ENCODE assay signal across 9 mouse cellular contexts in genomic region chr10:59615981-59616520, GRCm38 (mm10). TPM values are rescaled to one million over a fixed set of nuclear protein-coding genes. Genes with fewer than 3 reads are reported as not detected.
A peak's percentile ranks its signal among the peaks of the same experiment; 100 is the strongest.
DNase-seq lines count a peak whose midpoint lies in the region; ATAC-seq and TF ChIP-seq lines count a peak whose summit lies in the region.
"Had no signal": no experiment of that assay in that cellular context is flagged by ENCODE, and none has a peak within 500 bp of the region (broad histone marks: within the 10 kb centered on the region; RNA-seq: fewer than 3 reads in every experiment).

Gene Gm10322 (plus strand): TSS chr10:59616063.

- whole genome bisulfite sequencing in hindbrain, embryonic 14.5 days, result under 1% methylated on average over 47 of the region's 51 CpGs
- under 1% methylated on average over 37 of the region's 51 CpGs for WGBS in limb, embryonic 10.5 days
- under 1% methylated on average over 49 of the region's 51 CpGs for WGBS in small intestine, adult 2 months

- H3K9me3 ChIP-seq in hindbrain, embryonic 14.5 days (ENCODE audit: control insufficient read depth, low read length), result no peaks in the 10 kb centered on the region
- no peaks in the 10 kb centered on the region for H3K9me3 ChIP-seq in limb, embryonic 10.5 days (replicated peaks)

- peaks cover 19% of the 10 kb centered on the region for H3K4me1 ChIP-seq in hindbrain, embryonic 14.5 days (replicated peaks; ENCODE audit: control insufficient read depth, insufficient read depth, low read length)
- H3K4me1 ChIP-seq in limb, embryonic 10.5 days, result peaks cover 26% of the 10 kb centered on the region
- peaks cover 6% of the 10 kb centered on the region; the same call in 1 of the 2 replicates for H3K4me1 ChIP-seq in small intestine, adult 2 months (ENCODE audit: control insufficient read depth, insufficient read depth, insufficient read length, low read length)

- peak; percentile 83 for ATAC-seq in hindbrain, embryonic 14.5 days (ENCODE audit: low FRiP score)

- no peaks in the 10 kb centered on the region for H3K27me3 ChIP-seq in hindbrain, embryonic 14.5 days (ENCODE audit: control insufficient read depth, insufficient read depth, low read length)
- no peaks in the 10 kb centered on the region for H3K27me3 ChIP-seq in limb, embryonic 10.5 days (ENCODE audit: low read depth, poor library complexity, severe bottlenecking)
- no peaks in the 10 kb centered on the region for H3K27me3 ChIP-seq in small intestine, adult 2 months (ENCODE audit: control insufficient read depth, insufficient read depth, low read length)

- H3K36me3 ChIP-seq in hindbrain, embryonic 14.5 days (replicated peaks; ENCODE audit: control insufficient read depth, insufficient read depth), result no peaks in the 10 kb centered on the region
- H3K36me3 ChIP-seq in limb, embryonic 10.5 days, result no peaks in the 10 kb centered on the region
- H3K36me3 ChIP-seq in small intestine, adult 2 months (ENCODE audit: control insufficient read depth, insufficient read depth, low read length), result no peaks in the 10 kb centered on the region

- peak within 1 kb of the TSS; percentile 73 for H3K4me2 ChIP-seq in hindbrain, embryonic 14.5 days (replicated peaks)

- DNase-seq in layer of hippocampus, adult 11-12 months (ENCODE audit: low spot score), result peak; percentile 39
- no peak for DNase-seq in layer of hippocampus, adult 8-10 months (ENCODE audit: low spot score in 2 of 2)
- peak; percentile 78 for DNase-seq in cerebellum, adult 9-11 months
- DNase-seq in frontal cortex, postnatal 14 days (ENCODE audit: low spot score in 2 of 2), result peak; percentile 41 to 56
- DNase-seq in hindbrain, embryonic 14.5 days (ENCODE audit: low spot score), result peak; percentile 47
- DNase-seq in limb, embryonic 10.5 days (ENCODE audit: low spot score), result no peak
- DNase-seq in mesoderm, embryonic 11.5 days (ENCODE audit: low read depth, low spot score), result peak; percentile 61

- H3K4me3 ChIP-seq in hindbrain, embryonic 14.5 days (replicated peaks; ENCODE audit: low read length), result peak within 1 kb of the TSS; percentile 96
- peak within 1 kb of the TSS; percentile 87 for H3K4me3 ChIP-seq in limb, embryonic 10.5 days
- H3K4me3 ChIP-seq in small intestine, adult 2 months (ENCODE audit: low read depth, low read length), result peak within 1 kb of the TSS; percentile 90

- TF ChIP-seq CTCF in small intestine, adult 2 months (IDR thresholded peaks at IDR 0.05; ENCODE audit: extremely low read depth, insufficient read length, insufficient replicate concordance, low read depth, low read length), result no peak

- peak; percentile 44; the same call in 1 of the 2 replicates for TF ChIP-seq POLR2A in small intestine, adult 2 months (IDR thresholded peaks at IDR 0.05; ENCODE audit: low read depth, low read length)

- H3K9ac ChIP-seq in hindbrain, embryonic 14.5 days, result peak within 1 kb of the TSS; percentile 90

- H3K27ac ChIP-seq in hindbrain, embryonic 14.5 days, result peak within 1 kb of the TSS; percentile 92
- H3K27ac ChIP-seq in limb, embryonic 10.5 days, result peak within 1 kb of the TSS; percentile 94
- H3K27ac ChIP-seq in small intestine, adult 2 months (ENCODE audit: insufficient read depth, low read depth, low read length), result peak within 1 kb of the TSS; percentile 75

RNA-seq across cellular contexts. Expression of gene Gm10322, which starts in this region (rescaled TPM):
- not detected for total RNA-seq in layer of hippocampus, adult 8-10 months (2022)
- not detected in 2 replicates for polyA plus RNA-seq in hindbrain, embryonic 14.5 days (2014; fragmentation: Nextera tagmentation; extraction: Ambion mirVana)
- not detected in 2 replicates for polyA plus RNA-seq in limb, embryonic 10.5 days (2016; fragmentation: Nextera tagmentation; extraction: Ambion mirVana)
- polyA plus RNA-seq in small intestine, adult 2 months (2012; rRNA removed), result not detected in 2 replicates
- total RNA-seq: left cerebral cortex, postnatal 25 days had no signal

Comparison
In these comparisons a context has a peak if more than half of its experiments do, and no peak if none do; other contexts are left out.
1. DNase-seq: peak in layer of hippocampus, adult 11-12 months (single experiment), cerebellum, adult 9-11 months (single experiment), frontal cortex, postnatal 14 days (2 of 2) and mesoderm, embryonic 11.5 days (single experiment); none in layer of hippocampus, adult 8-10 months (0 of 2) and limb, embryonic 10.5 days (single experiment).
2. Peak in DNase-seq, ATAC-seq, H3K4me3 ChIP-seq, H3K27ac ChIP-seq, H3K9ac ChIP-seq and H3K4me2 ChIP-seq in hindbrain, embryonic 14.5 days; RNA of the gene not detected or under 1 TPM.
3. Peak in every context shown above with its lines, with median percentiles within 50 percentile points of each other: H3K27ac ChIP-seq and H3K4me3 ChIP-seq.